Mouse (Mus musculus): Measurements from ENCODE around the gene Prkca. TPM values are rescaled to one million over a fixed set of nuclear protein-coding genes. Genes with fewer than 3 reads are reported as not detected.

Gene Prkca
- polyA plus RNA-seq, 1 experiment, result 16.8 TPM

DNA sequence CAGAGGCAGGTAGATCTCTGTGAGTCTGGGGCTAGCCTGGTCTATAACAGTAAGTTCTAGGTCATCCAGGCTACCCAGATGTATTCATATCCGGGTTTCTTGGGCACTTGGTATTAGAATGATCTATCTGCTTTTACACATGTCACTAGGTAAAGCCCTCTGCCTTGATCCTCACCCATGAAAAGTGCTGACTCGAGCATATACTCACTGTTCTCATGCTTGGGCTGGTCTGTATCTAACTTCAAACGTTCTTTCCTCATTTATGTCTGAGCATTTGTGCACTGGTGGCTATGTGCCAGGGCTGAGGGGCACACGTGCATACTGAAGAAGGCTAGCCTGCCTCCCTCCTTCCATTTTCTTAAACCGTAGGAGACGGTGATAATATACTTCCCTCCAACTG lies 272.5 kb downstream of the Prkca start:
- H3K27me3 ChIP-seq (ENCODE audit: control insufficient read depth, insufficient read depth, low read length), result no peaks in the 10 kb centered on the region
- H3K4me1 ChIP-seq (ENCODE audit: control insufficient read depth, insufficient read depth, low read length), result no peaks in the 10 kb centered on the region
- H3K4me3 ChIP-seq (replicated peaks; ENCODE audit: insufficient read depth, low read depth, low read length), result no peak overlapping the region
- WGBS, result 57% methylated on average over 6 of the region's 6 CpGs
- TF ChIP-seq CTCF (IDR thresholded peaks at IDR 0.05; ENCODE audit: borderline replicate concordance, insufficient read depth, low read depth, low read length) (no peak), POLR2A (IDR thresholded peaks at IDR 0.05; ENCODE audit: borderline replicate concordance, insufficient read depth, low read length) (no peak)
- H3K27ac ChIP-seq (ENCODE audit: insufficient read depth, low read length), result no peak overlapping the region
- DNase-seq, result no peak

DNA sequence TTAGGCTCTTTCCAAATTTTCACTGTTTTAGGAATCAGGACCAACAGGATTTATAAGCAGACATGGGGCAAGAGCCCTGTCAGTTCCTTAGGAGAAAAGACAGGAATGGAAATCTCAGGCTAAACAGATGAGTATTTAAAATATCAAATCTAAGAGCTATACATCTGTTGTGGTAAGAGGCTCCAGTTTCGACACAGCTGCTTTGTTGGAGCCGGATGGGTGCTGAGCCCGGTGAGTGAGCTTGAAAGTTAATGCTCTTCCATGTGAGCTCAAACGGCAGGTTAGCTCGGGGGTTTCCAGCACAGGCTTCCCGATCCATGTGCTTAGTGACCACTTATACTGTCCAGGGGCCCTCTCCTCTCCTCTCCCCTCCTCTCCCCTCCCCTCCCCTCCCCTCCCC lies 273.7 kb downstream of the Prkca start:
- H3K4me3 ChIP-seq (replicated peaks; ENCODE audit: insufficient read depth, low read depth, low read length), result no peak overlapping the region
- H3K27ac ChIP-seq (ENCODE audit: insufficient read depth, low read length), result no peak overlapping the region
- TF ChIP-seq CTCF (IDR thresholded peaks at IDR 0.05; ENCODE audit: borderline replicate concordance, insufficient read depth, low read depth, low read length) (no peak), POLR2A (IDR thresholded peaks at IDR 0.05; ENCODE audit: borderline replicate concordance, insufficient read depth, low read length) (no peak)
- 65% methylated on average over 6 of the region's 6 CpGs for WGBS
- no peaks in the 10 kb centered on the region for H3K27me3 ChIP-seq (ENCODE audit: control insufficient read depth, insufficient read depth, low read length)
- DNase-seq, result no peak
- H3K4me1 ChIP-seq (ENCODE audit: control insufficient read depth, insufficient read depth, low read length), result no peaks in the 10 kb centered on the region

DNA sequence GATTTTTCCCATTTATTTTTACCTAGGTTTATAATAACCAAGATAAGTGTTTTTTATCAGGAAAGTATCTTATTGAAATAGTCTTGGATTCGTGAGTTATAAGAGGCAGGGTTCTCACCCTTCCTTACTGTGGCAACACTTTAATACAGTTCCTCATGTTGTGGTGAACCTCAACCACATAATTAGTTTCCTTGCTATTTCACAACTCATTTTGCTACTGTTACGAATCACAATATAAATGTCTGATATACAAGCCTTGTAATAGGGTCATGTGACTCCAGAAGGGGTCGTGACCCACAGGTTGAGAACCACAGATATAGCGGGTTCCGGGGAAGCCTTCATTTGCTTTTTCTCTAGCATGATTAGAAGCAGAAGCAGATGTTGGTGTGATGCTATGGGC lies 275.3 kb downstream of the Prkca start:
- Histone ChIP-seq H3K4me3 (replicated peaks; ENCODE audit: insufficient read depth, low read depth, low read length) (no peak overlapping the region), H3K27ac (ENCODE audit: insufficient read depth, low read length) (no peak overlapping the region), H3K27me3 (ENCODE audit: control insufficient read depth, insufficient read depth, low read length) (no peaks in the 10 kb centered on the region), H3K4me1 (ENCODE audit: control insufficient read depth, insufficient read depth, low read length) (no peaks in the 10 kb centered on the region)
- WGBS, result 94% methylated on average over 5 of the region's 5 CpGs
- TF ChIP-seq POLR2A (IDR thresholded peaks at IDR 0.05; ENCODE audit: borderline replicate concordance, insufficient read depth, low read length) (no peak), CTCF (IDR thresholded peaks at IDR 0.05; ENCODE audit: borderline replicate concordance, insufficient read depth, low read depth, low read length) (no peak)
- DNase-seq, result no peak

DNA sequence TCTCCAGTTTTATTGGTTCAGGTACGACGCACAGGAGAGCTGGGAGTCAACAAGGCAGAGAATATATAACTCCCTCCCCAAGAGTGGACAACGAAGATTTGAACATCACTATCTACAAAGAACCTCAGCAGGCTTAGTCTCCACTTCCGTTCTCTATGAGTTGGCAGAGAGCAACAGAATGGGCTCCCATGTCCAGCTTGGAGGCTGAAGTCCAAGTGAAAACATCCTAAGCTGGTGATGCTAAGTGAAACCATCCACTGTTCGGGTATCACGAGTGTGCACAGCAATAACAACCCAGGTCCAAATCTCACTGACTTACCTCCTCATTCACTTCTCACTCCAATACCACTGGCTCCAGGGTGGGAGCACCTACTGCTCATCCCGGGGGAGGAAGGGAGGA lies 276.6 kb downstream of the Prkca start:
- 88% methylated on average over 7 of the region's 7 CpGs for WGBS
- H3K4me1 ChIP-seq (ENCODE audit: control insufficient read depth, insufficient read depth, low read length), result no peaks in the 10 kb centered on the region
- DNase-seq, result no peak
- TF ChIP-seq CTCF (IDR thresholded peaks at IDR 0.05; ENCODE audit: borderline replicate concordance, insufficient read depth, low read depth, low read length) (no peak), POLR2A (IDR thresholded peaks at IDR 0.05; ENCODE audit: borderline replicate concordance, insufficient read depth, low read length) (no peak)
- no peaks in the 10 kb centered on the region for H3K27me3 ChIP-seq (ENCODE audit: control insufficient read depth, insufficient read depth, low read length)
- H3K4me3 ChIP-seq (replicated peaks; ENCODE audit: insufficient read depth, low read depth, low read length), result no peak overlapping the region
- no peak overlapping the region for H3K27ac ChIP-seq (ENCODE audit: insufficient read depth, low read length)

DNA sequence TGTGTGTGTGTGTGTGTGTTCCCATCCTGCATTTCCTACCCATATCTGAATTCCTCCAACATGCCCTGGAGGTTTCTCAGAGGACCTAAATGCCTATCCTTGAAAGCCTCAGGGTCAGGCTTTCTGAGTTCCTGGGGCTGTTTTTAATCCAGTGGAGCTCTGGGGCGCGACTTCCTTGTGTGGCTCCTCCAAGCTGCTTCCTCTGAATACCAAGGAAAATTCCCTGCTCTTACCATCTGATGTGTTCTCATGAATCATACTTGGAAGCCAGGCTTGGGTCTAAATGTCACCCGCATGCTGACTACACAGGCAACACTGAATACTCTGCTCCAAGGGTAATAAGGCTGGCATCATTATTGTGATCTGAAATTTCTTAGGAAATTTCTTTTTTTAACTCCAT lies 279.3 kb downstream of the Prkca start:
- Histone ChIP-seq H3K4me1 (ENCODE audit: control insufficient read depth, insufficient read depth, low read length) (peaks cover 3% of the 10 kb centered on the region), H3K4me3 (replicated peaks; ENCODE audit: insufficient read depth, low read depth, low read length) (no peak overlapping the region), H3K27me3 (ENCODE audit: control insufficient read depth, insufficient read depth, low read length) (no peaks in the 10 kb centered on the region), H3K27ac (ENCODE audit: insufficient read depth, low read length) (no peak overlapping the region)
- DNase-seq, result no peak
- no peak for TF ChIP-seq CTCF (IDR thresholded peaks at IDR 0.05; ENCODE audit: borderline replicate concordance, insufficient read depth, low read depth, low read length)
- TF ChIP-seq POLR2A (IDR thresholded peaks at IDR 0.05; ENCODE audit: borderline replicate concordance, insufficient read depth, low read length), result no peak
- WGBS, result 68% methylated on average over 3 of the region's 3 CpGs

DNA sequence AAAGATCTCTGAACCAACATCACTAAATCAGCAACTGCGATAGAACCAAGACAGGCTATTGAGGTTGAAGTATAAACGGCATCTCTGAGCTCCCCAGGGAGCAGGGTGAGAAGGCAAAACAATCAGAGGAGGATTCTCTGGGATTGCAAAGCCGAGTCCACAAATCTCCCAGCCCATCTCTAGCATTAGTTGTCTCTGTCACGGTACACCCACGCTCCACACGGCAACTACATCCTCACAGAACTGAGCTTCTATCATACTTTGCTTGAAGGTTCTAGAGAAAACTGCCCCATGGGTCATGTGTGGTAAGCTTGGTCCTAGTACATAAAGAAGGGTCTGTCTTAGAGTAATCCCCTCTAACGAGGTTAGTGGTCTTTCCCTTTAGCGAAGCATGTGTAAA lies 280.6 kb downstream of the Prkca start:
- H3K4me1 ChIP-seq (ENCODE audit: control insufficient read depth, insufficient read depth, low read length), result peaks cover 3% of the 10 kb centered on the region
- 77% methylated on average over 8 of the region's 8 CpGs for WGBS
- H3K27me3 ChIP-seq (ENCODE audit: control insufficient read depth, insufficient read depth, low read length), result no peaks in the 10 kb centered on the region
- DNase-seq, result no peak
- TF ChIP-seq POLR2A (IDR thresholded peaks at IDR 0.05; ENCODE audit: borderline replicate concordance, insufficient read depth, low read length), result no peak
- no peak for TF ChIP-seq CTCF (IDR thresholded peaks at IDR 0.05; ENCODE audit: borderline replicate concordance, insufficient read depth, low read depth, low read length)
- H3K4me3 ChIP-seq (replicated peaks; ENCODE audit: insufficient read depth, low read depth, low read length), result no peak overlapping the region
- H3K27ac ChIP-seq (ENCODE audit: insufficient read depth, low read length), result no peak overlapping the region; the same call in 1 of the 2 replicates

DNA sequence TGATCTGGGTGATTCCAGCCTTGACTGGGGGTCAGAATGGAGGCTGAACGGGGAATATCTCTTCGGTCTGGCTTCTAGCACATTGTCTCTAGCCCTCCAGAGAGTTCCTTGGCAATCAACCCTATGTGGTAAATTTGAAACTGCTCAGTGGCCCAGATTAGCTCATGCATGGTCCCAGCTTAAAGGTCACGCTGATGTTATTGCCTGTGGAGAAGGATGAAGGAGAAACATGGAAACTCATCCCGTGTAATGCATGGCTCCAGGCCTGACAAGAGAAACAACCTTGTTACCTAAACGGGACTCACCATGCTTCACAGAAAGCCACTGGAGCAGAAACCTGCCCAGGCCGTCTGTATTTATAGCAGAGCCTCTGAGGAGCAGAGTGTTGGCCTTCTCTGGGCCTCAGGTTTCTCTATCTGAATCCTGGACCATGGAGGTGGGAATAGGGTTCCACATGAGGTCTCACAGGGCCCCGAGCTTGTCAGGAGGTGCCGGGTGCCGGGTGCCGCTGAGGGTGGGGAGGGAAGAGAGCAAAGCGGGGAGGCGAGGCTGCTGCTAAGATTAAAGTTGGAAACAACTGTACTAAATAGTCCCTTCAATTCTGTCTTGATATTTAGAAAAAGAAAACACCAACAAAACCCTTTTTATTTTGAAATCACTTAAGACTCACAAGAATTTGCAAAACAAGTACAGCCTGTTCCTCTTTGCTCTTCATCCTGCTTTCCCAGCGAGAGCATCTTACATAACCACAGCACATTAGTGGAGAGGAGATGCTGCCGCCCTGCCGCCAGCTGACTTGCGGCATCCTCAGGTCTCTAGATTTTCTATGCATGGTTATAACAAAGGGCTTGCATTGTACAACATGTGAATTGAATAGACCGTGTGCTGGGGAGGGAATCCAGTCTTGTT lies 281.9 kb downstream of the Prkca start:
- TF ChIP-seq CTCF (IDR thresholded peaks at IDR 0.05; ENCODE audit: borderline replicate concordance, insufficient read depth, low read depth, low read length) (no peak), POLR2A (IDR thresholded peaks at IDR 0.05; ENCODE audit: borderline replicate concordance, insufficient read depth, low read length) (no peak)
- H3K4me3 ChIP-seq (replicated peaks; ENCODE audit: insufficient read depth, low read depth, low read length), result no peak overlapping the region
- DNase-seq, result peak in 1 of 2 experiments; percentile 22
- 72% methylated on average over 17 of the region's 17 CpGs for WGBS
- peaks cover 3% of the 10 kb centered on the region for H3K4me1 ChIP-seq (ENCODE audit: control insufficient read depth, insufficient read depth, low read length)
- no peaks in the 10 kb centered on the region for H3K27me3 ChIP-seq (ENCODE audit: control insufficient read depth, insufficient read depth, low read length)
- peak overlapping the region; percentile 48; the same call in 1 of the 2 replicates for H3K27ac ChIP-seq (ENCODE audit: insufficient read depth, low read length)

DNA sequence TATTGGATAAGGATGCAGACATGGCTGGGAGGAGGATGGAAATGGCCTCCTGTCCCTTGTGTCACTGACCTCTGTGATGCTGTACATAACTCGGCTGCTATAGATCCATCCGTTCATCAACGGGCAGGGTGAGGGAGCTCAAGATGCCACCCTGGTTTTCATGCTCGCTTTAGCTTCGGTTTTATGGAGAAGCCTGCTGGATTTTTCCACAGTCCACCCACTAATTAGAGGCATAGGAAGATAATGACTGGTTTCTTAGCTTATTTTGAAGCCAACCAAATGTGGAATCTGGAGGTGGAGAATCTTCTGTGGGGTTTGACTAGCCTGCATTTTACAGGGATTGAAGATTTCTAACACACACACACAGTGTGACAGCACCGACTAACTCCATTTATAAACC lies 286.6 kb downstream of the Prkca start:
- TF ChIP-seq CTCF (IDR thresholded peaks at IDR 0.05; ENCODE audit: borderline replicate concordance, insufficient read depth, low read depth, low read length) (no peak), POLR2A (IDR thresholded peaks at IDR 0.05; ENCODE audit: borderline replicate concordance, insufficient read depth, low read length) (no peak)
- peaks cover 3% of the 10 kb centered on the region for H3K4me1 ChIP-seq (ENCODE audit: control insufficient read depth, insufficient read depth, low read length)
- no peak for DNase-seq

More for the DNA sequence above, 286.6 kb downstream of the Prkca start:
- no peak overlapping the region for H3K27ac ChIP-seq (ENCODE audit: insufficient read depth, low read length)
- WGBS, result 92% methylated on average over 6 of the region's 6 CpGs
- no peaks in the 10 kb centered on the region for H3K27me3 ChIP-seq (ENCODE audit: control insufficient read depth, insufficient read depth, low read length)
- H3K4me3 ChIP-seq (replicated peaks; ENCODE audit: insufficient read depth, low read depth, low read length), result no peak overlapping the region

All from cerebellum, adult 2 months (tissue).